Mouse (Mus musculus) liver, adult 10 weeks (tissue): Measurements from ENCODE around the gene Nkx3-2. TPM values are rescaled to one million over a fixed set of nuclear protein-coding genes. Genes with fewer than 3 reads are reported as not detected.

Source experiments
- polyA plus RNA-seq: library from polyadenylated mRNA; stranded (reverse); fragments of 350-450 nt; fragmentation: Illumina TruSeq; extraction: RNeasy Lipid Tissue Mini Kit (QIAGEN cat#74804); gene quantifications from one replicate; pipeline ENCODE4 v1.2.3, GENCODE M21; 2014; ENCODE audit warnings: low read depth, low replicate concordance

Nkx3-2 gene
- polyA plus RNA-seq, result not detected

GRCm38 (mm10) chr5:41763731-41764721 lies at the start of gene Nkx3-2:
Gene Nkx3-2 (minus strand): TSS chr5:41764501.

Other genes with a start within 250 kb of the Nkx3-2 start
- gene Rab28, start 56.3 kb downstream of the Nkx3-2 start, polyA plus RNA-seq, result 36.6 TPM
- 7.4 TPM for gene Bod1l, start 79.8 kb upstream of the Nkx3-2 start, polyA plus RNA-seq